In the genomic region with DNA sequence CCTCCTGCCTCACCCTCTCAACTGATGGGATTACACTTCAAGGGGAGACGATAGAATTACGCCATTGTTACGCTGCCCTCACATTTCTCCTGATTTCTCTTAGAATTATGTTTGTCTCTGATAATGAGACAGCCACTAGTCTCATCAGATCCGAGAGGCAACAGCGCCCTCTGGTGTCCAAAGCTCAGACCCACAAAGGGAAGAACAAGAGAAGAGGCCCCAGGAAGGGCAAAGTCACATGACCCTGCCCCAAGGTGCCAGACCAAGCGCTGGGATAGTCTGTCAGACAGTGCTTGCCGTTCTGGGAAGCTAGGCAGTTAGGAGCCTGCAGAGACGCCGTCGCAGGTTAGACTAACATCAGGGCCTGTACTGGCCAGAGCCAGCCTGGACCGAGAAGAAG, we compare ENCODE assay signal across 9 mouse cellular contexts. TPM values are rescaled to one million over a fixed set of nuclear protein-coding genes. Genes with fewer than 3 reads are reported as not detected.
DNase-seq lines count a peak whose midpoint lies in the region; ATAC-seq and TF ChIP-seq lines count a peak whose summit lies in the region.
"Had no signal": no experiment of that assay in that cellular context is flagged by ENCODE, and none has a peak within 500 bp of the region (broad histone marks: within the 10 kb centered on the region; RNA-seq: fewer than 3 reads in every experiment).

No protein-coding gene starts in this region.

- 4% methylated on average over 11 of the region's 11 CpGs for WGBS in forebrain, embryonic 11.5 days
- 2% methylated on average over 11 of the region's 11 CpGs for WGBS in heart, embryonic 16.5 days
- WGBS in liver, embryonic 14.5 days (ENCODE audit: insufficient replicate concordance): 3% methylated on average over 11 of the region's 11 CpGs
- 3% methylated on average over 11 of the region's 11 CpGs for WGBS in neural tube, embryonic 11.5 days
- WGBS in stomach, embryonic 16.5 days: 3% methylated on average over 11 of the region's 11 CpGs

- H3K36me3 ChIP-seq in CH12.LX (replicated peaks in 1 of 2; ENCODE audit: control insufficient read depth in 1 of 2, insufficient read depth in 1 of 2, low read length in 1 of 2): no peaks in the 10 kb centered on the region
- H3K36me3 ChIP-seq in forebrain, embryonic 11.5 days (ENCODE audit: control insufficient read depth, insufficient read depth, low read length): no peaks in the 10 kb centered on the region
- H3K36me3 ChIP-seq in heart, embryonic 16.5 days (ENCODE audit: control insufficient read depth, insufficient read depth): no peaks in the 10 kb centered on the region
- no peaks in the 10 kb centered on the region for H3K36me3 ChIP-seq in liver, embryonic 14.5 days (replicated peaks; ENCODE audit: control insufficient read depth, insufficient read depth, low read depth)
- H3K36me3 ChIP-seq in neural tube, embryonic 11.5 days (ENCODE audit: control insufficient read depth, insufficient read depth, low read length): no peaks in the 10 kb centered on the region
- H3K36me3 ChIP-seq in stomach, embryonic 16.5 days (ENCODE audit: control insufficient read depth, insufficient read depth, low read length): no peaks in the 10 kb centered on the region

- H3K4me1 ChIP-seq in CH12.LX (ENCODE audit: control insufficient read depth in 1 of 2, insufficient read depth in 2 of 2): peaks cover 9 to 43% of the 10 kb centered on the region in 2 experiments
- H3K4me1 ChIP-seq in forebrain, embryonic 11.5 days (replicated peaks; ENCODE audit: control insufficient read depth, insufficient read depth, low read length): peaks cover 4% of the 10 kb centered on the region; the same call in 1 of the 2 replicates
- H3K4me1 ChIP-seq in heart, embryonic 16.5 days (ENCODE audit: control insufficient read depth, insufficient read depth, low read length): peaks cover 4% of the 10 kb centered on the region; the same call in 1 of the 2 replicates
- H3K4me1 ChIP-seq in liver, embryonic 14.5 days (replicated peaks; ENCODE audit: control insufficient read depth in 2 of 2, insufficient read depth in 2 of 2, low read length in 1 of 2): peaks cover 8 to 19% of the 10 kb centered on the region in 2 experiments
- peaks cover 5% of the 10 kb centered on the region for H3K4me1 ChIP-seq in neural tube, embryonic 11.5 days (ENCODE audit: control insufficient read depth, insufficient read depth, low read length)
- H3K4me1 ChIP-seq in stomach, embryonic 16.5 days (ENCODE audit: control insufficient read depth, insufficient read depth, low read length): peaks cover 13% of the 10 kb centered on the region

- dilution Hi-C loops in CH12.LX (cut with MboI; ENCODE audit: extremely low pct_ligation_motif_present, extremely low pct_unique_long_range_greater_than_20kb, low sequenced_read_pairs): no loop called here

- TF ChIP-seq POLR2A in CH12.LX (IDR thresholded peaks at IDR 0.05; ENCODE audit: low read depth, low read length): peak; percentile 65

- H3K27me3 ChIP-seq in CH12.LX (replicated peaks): no peaks in the 10 kb centered on the region
- 0 out of 2 replicates have a peak, but pooled peaks cover 3% of the 10 kb centered on the region for H3K27me3 ChIP-seq in forebrain, embryonic 11.5 days (ENCODE audit: control insufficient read depth, insufficient read depth, low read length)
- peaks cover 4% of the 10 kb centered on the region; the same call in 1 of the 2 replicates for H3K27me3 ChIP-seq in heart, embryonic 16.5 days (ENCODE audit: control insufficient read depth, insufficient read depth, low read length)
- no peaks in the 10 kb centered on the region for H3K27me3 ChIP-seq in liver, embryonic 14.5 days (ENCODE audit: control insufficient read depth, insufficient read depth, low read length)
- H3K27me3 ChIP-seq in neural tube, embryonic 11.5 days (ENCODE audit: control insufficient read depth, insufficient read depth, low read length): no peaks in the 10 kb centered on the region
- H3K27me3 ChIP-seq in stomach, embryonic 16.5 days (ENCODE audit: control insufficient read depth, insufficient read depth, low read length): no peaks in the 10 kb centered on the region

- H3K9ac ChIP-seq in CH12.LX (ENCODE audit: insufficient read depth, low read depth): 0 out of 2 replicates have a peak overlapping the region, but pooled peaks have one; percentile 7
- peak overlapping the region; percentile 39 for H3K9ac ChIP-seq in forebrain, embryonic 11.5 days (ENCODE audit: low read length)
- peak overlapping the region; percentile 49 for H3K9ac ChIP-seq in heart, embryonic 16.5 days (ENCODE audit: low read length)
- no peak overlapping the region for H3K9ac ChIP-seq in liver, embryonic 14.5 days (replicated peaks)
- peak overlapping the region; percentile 41 for H3K9ac ChIP-seq in neural tube, embryonic 11.5 days (ENCODE audit: low read length)
- H3K9ac ChIP-seq in stomach, embryonic 16.5 days (ENCODE audit: low read length): peak overlapping the region; percentile 56

- H3K9me3 ChIP-seq in CH12.LX (replicated peaks; ENCODE audit: low read length): peaks cover 2% of the 10 kb centered on the region
- no peaks in the 10 kb centered on the region for H3K9me3 ChIP-seq in forebrain, embryonic 11.5 days (ENCODE audit: control insufficient read depth, low read length)
- no peaks in the 10 kb centered on the region for H3K9me3 ChIP-seq in heart, embryonic 16.5 days (replicated peaks; ENCODE audit: control insufficient read depth, low read length)
- no peaks in the 10 kb centered on the region for H3K9me3 ChIP-seq in liver, embryonic 14.5 days (ENCODE audit: control insufficient read depth, low read length)
- H3K9me3 ChIP-seq in neural tube, embryonic 11.5 days (ENCODE audit: control insufficient read depth, low read length): no peaks in the 10 kb centered on the region
- H3K9me3 ChIP-seq in stomach, embryonic 16.5 days (replicated peaks; ENCODE audit: control insufficient read depth, low read length): no peaks in the 10 kb centered on the region

- peak; percentile 97 for DNase-seq in CH12.LX (ENCODE audit: extremely low read depth)
- DNase-seq in c-Kit-positive CD71-positive TER-119-negative erythroid progenitor cells, embryonic 14.5 days (ENCODE audit: low read depth): peak; percentile 98
- DNase-seq in forebrain, embryonic 11.5 days (ENCODE audit: low spot score): peak; percentile 96
- peak; percentile 93 to 98 for DNase-seq in kidney, postnatal 25 days
- DNase-seq in liver, embryonic 14.5 days (ENCODE audit: low read depth in 3 of 3, low spot score in 3 of 3): peak; percentile 85 to 90 (median 88)
- peak; percentile 95 for DNase-seq in neural tube, embryonic 11.5 days (ENCODE audit: low spot score)

- in situ Hi-C loops in CH12.LX (cut with MboI; ENCODE audit: low pct_ligation_motif_present, low pct_unique_long_range_greater_than_20kb, low sequenced_read_pairs): loop anchor here (5.0 to 10.0 kb wide), 2 partner anchors 63 to 339 kb away; no protein-coding TSS in a partner anchor

- peak overlapping the region; percentile 52 for H3K4me2 ChIP-seq in CH12.LX (ENCODE audit: insufficient read depth, low read depth, poor library complexity, severe bottlenecking)
- H3K4me2 ChIP-seq in forebrain, embryonic 11.5 days (ENCODE audit: low read depth, low read length, severe bottlenecking): peak overlapping the region; percentile 38
- H3K4me2 ChIP-seq in heart, embryonic 16.5 days (ENCODE audit: low read depth, low read length): peak overlapping the region; percentile 55
- peak overlapping the region; percentile 44 for H3K4me2 ChIP-seq in liver, embryonic 14.5 days (ENCODE audit: low read depth)
- H3K4me2 ChIP-seq in neural tube, embryonic 11.5 days (ENCODE audit: low read depth): peak overlapping the region; percentile 13; the same call in 1 of the 2 replicates
- peak overlapping the region; percentile 48 for H3K4me2 ChIP-seq in stomach, embryonic 16.5 days (ENCODE audit: low read depth, low read length)

- peak overlapping the region in 2 of 3 experiments; percentile 9 to 10 for H3K4me3 ChIP-seq in CH12.LX (replicated peaks in 1 of 3; ENCODE audit: low read depth in 2 of 3, low read length in 2 of 3, poor library complexity in 1 of 3)
- no peak overlapping the region for H3K4me3 ChIP-seq in forebrain, embryonic 11.5 days (ENCODE audit: low read depth, low read length)
- peak overlapping the region; percentile 14 for H3K4me3 ChIP-seq in heart, embryonic 16.5 days (ENCODE audit: low read length)
- H3K4me3 ChIP-seq in liver, embryonic 14.5 days (ENCODE audit: insufficient read depth in 1 of 2, low read depth in 2 of 2, low read length in 2 of 2): no peak overlapping the region
- no peak overlapping the region for H3K4me3 ChIP-seq in neural tube, embryonic 11.5 days (ENCODE audit: low read depth, low read length)
- peak overlapping the region; percentile 19; the same call in 1 of the 2 replicates for H3K4me3 ChIP-seq in stomach, embryonic 16.5 days (replicated peaks; ENCODE audit: low read length)

- no peak for TF ChIP-seq EP300 in CH12.LX (IDR thresholded peaks at IDR 0.05; ENCODE audit: low read length)
- no peak for TF ChIP-seq EP300 in liver, embryonic 14.5 days (IDR thresholded peaks at IDR 0.05; ENCODE audit: low read depth)

- TF ChIP-seq RAD21 in CH12.LX (IDR thresholded peaks at IDR 0.05; ENCODE audit: low read depth, low read length): no peak; the same call in none of the 2 replicates

- no peak overlapping the region for H3K27ac ChIP-seq in CH12.LX (ENCODE audit: insufficient read depth, low read depth)
- H3K27ac ChIP-seq in forebrain, embryonic 11.5 days (ENCODE audit: low read depth, low read length): no peak overlapping the region
- no peak overlapping the region for H3K27ac ChIP-seq in heart, embryonic 16.5 days (ENCODE audit: low read length)
- no peak overlapping the region for H3K27ac ChIP-seq in liver, embryonic 14.5 days
- H3K27ac ChIP-seq in neural tube, embryonic 11.5 days (ENCODE audit: low read depth, low read length): no peak overlapping the region
- H3K27ac ChIP-seq in stomach, embryonic 16.5 days (ENCODE audit: low read length): no peak overlapping the region
- H3K27ac ChIP-seq: macrophage had no signal

- peak; percentile 39 to 98; a peak in 3 of 4 replicates for TF ChIP-seq CTCF in CH12.LX (conservative IDR thresholded peaks at IDR 0.05 in 1 of 2, IDR thresholded peaks at IDR 0.05 in 1 of 2; ENCODE audit: low read depth in 2 of 2, low read length in 2 of 2)
- peak; percentile 95 for TF ChIP-seq CTCF in liver, embryonic 14.5 days (IDR thresholded peaks at IDR 0.05; ENCODE audit: low read depth)

- peak; percentile 80 for ATAC-seq in forebrain, embryonic 11.5 days (replicated peaks; ENCODE audit: low FRiP score)
- ATAC-seq in heart, embryonic 16.5 days (replicated peaks; ENCODE audit: extremely low read depth, insufficient read depth, low FRiP score): peak; percentile 63
- ATAC-seq in liver, embryonic 14.5 days (ENCODE audit: insufficient read depth): peak; percentile 59
- ATAC-seq in neural tube, embryonic 11.5 days (ENCODE audit: insufficient read depth, low FRiP score, low TSS enrichment): peak; percentile 72
- peak; percentile 75 for ATAC-seq in stomach, embryonic 16.5 days (ENCODE audit: insufficient read depth, low FRiP score)

- no peaks in the 10 kb centered on the region for H3K79me2 ChIP-seq in CH12.LX (replicated peaks; ENCODE audit: control insufficient read depth, extremely low read depth, insufficient read depth, poor library complexity, severe bottlenecking)

RNA-seq across cellular contexts. Expression of a gene that starts 2.3 kb away (rescaled TPM):
- total RNA-seq in CH12.LX (2012; rRNA removed) (111 and 122 TPM in 2 replicates), CH12.LX (2014; rRNA removed) (111 and 125 TPM in 2 replicates)
- polyA plus RNA-seq in CH12.LX (2012; ENCODE audit: insufficient read length, low read depth): 139 and 153 TPM in 2 replicates
- polyA plus RNA-seq in forebrain, embryonic 11.5 days (2014; fragmentation: Nextera tagmentation; extraction: Ambion mirVana): 32.9 and 39.5 TPM in 2 replicates
- 20.4 and 29.9 TPM in 2 replicates for polyA plus RNA-seq in heart, embryonic 16.5 days (2015; fragmentation: Nextera tagmentation; extraction: Ambion mirVana)
- 22.7 and 26.3 TPM in 2 replicates for polyA plus RNA-seq in liver, embryonic 14.5 days (2012; rRNA removed)
- polyA plus RNA-seq in liver, embryonic 14.5 days (2014; fragmentation: Nextera tagmentation; extraction: Ambion mirVana): 11.1 and 13.8 TPM in 2 replicates
- 29.9 and 35.2 TPM in 2 replicates for polyA plus RNA-seq in neural tube, embryonic 11.5 days (2014; fragmentation: Nextera tagmentation; extraction: Ambion mirVana)
- 26.6 and 27.9 TPM in 2 replicates for polyA plus RNA-seq in stomach, embryonic 16.5 days (2015; fragmentation: Nextera tagmentation; extraction: Ambion mirVana)

RNA-seq across cellular contexts. Expression of a gene that starts 27.8 kb away (rescaled TPM):
- total RNA-seq in CH12.LX (2012; rRNA removed): not detected in 2 replicates
- not detected in 2 replicates for total RNA-seq in CH12.LX (2014; rRNA removed)
- not detected in 2 replicates for polyA plus RNA-seq in CH12.LX (2012; ENCODE audit: insufficient read length, low read depth)
- polyA plus RNA-seq in forebrain, embryonic 11.5 days (2014; fragmentation: Nextera tagmentation; extraction: Ambion mirVana): not detected in 2 replicates
- polyA plus RNA-seq in heart, embryonic 16.5 days (2015; fragmentation: Nextera tagmentation; extraction: Ambion mirVana): 0.07 TPM in 1 of 2 replicates, not detected in the other
- 0.06 and 0.11 TPM in 2 replicates for polyA plus RNA-seq in liver, embryonic 14.5 days (2012; rRNA removed)
- 0.11 and 0.18 TPM in 2 replicates for polyA plus RNA-seq in liver, embryonic 14.5 days (2014; fragmentation: Nextera tagmentation; extraction: Ambion mirVana)
- not detected in 2 replicates for polyA plus RNA-seq in neural tube, embryonic 11.5 days (2014; fragmentation: Nextera tagmentation; extraction: Ambion mirVana)
- not detected in 2 replicates for polyA plus RNA-seq in stomach, embryonic 16.5 days (2015; fragmentation: Nextera tagmentation; extraction: Ambion mirVana)
- polyA plus RNA-seq: macrophage had no signal

RNA-seq across cellular contexts. Expression of a gene that starts 32.0 kb away (rescaled TPM):
- total RNA-seq in CH12.LX (2012; rRNA removed): 0.08 and 0.13 TPM in 2 replicates
- total RNA-seq in CH12.LX (2014; rRNA removed): 0.11 and 0.19 TPM in 2 replicates
- not detected in 2 replicates for polyA plus RNA-seq in CH12.LX (2012; ENCODE audit: insufficient read length, low read depth)
- not detected in 2 replicates for polyA plus RNA-seq in forebrain, embryonic 11.5 days (2014; fragmentation: Nextera tagmentation; extraction: Ambion mirVana)
- polyA plus RNA-seq in heart, embryonic 16.5 days (2015; fragmentation: Nextera tagmentation; extraction: Ambion mirVana): not detected in 2 replicates
- 0.13 and 0.15 TPM in 2 replicates for polyA plus RNA-seq in liver, embryonic 14.5 days (2012; rRNA removed)
- polyA plus RNA-seq in liver, embryonic 14.5 days (2014; fragmentation: Nextera tagmentation; extraction: Ambion mirVana): not detected in 2 replicates
- polyA plus RNA-seq in neural tube, embryonic 11.5 days (2014; fragmentation: Nextera tagmentation; extraction: Ambion mirVana): not detected in 2 replicates
- 0.05 TPM in 1 of 2 replicates, not detected in the other for polyA plus RNA-seq in stomach, embryonic 16.5 days (2015; fragmentation: Nextera tagmentation; extraction: Ambion mirVana)
- polyA plus RNA-seq: macrophage had no signal

RNA-seq across cellular contexts. Expression of a gene that starts 35.2 kb away (rescaled TPM):
- 0.08 TPM in 1 of 2 replicates, not detected in the other for total RNA-seq in CH12.LX (2012; rRNA removed)
- not detected in 2 replicates for total RNA-seq in CH12.LX (2014; rRNA removed)
- polyA plus RNA-seq in CH12.LX (2012; ENCODE audit: insufficient read length, low read depth): 0.19 and 0.29 TPM in 2 replicates
- not detected in 2 replicates for polyA plus RNA-seq in forebrain, embryonic 11.5 days (2014; fragmentation: Nextera tagmentation; extraction: Ambion mirVana)
- 0.11 TPM in 1 of 2 replicates, not detected in the other for polyA plus RNA-seq in heart, embryonic 16.5 days (2015; fragmentation: Nextera tagmentation; extraction: Ambion mirVana)
- not detected in 2 replicates for polyA plus RNA-seq in liver, embryonic 14.5 days (2012; rRNA removed)
- polyA plus RNA-seq in liver, embryonic 14.5 days (2014; fragmentation: Nextera tagmentation; extraction: Ambion mirVana): not detected in 2 replicates
- polyA plus RNA-seq in neural tube, embryonic 11.5 days (2014; fragmentation: Nextera tagmentation; extraction: Ambion mirVana): not detected in 2 replicates
- polyA plus RNA-seq in stomach, embryonic 16.5 days (2015; fragmentation: Nextera tagmentation; extraction: Ambion mirVana): not detected in 2 replicates
- polyA plus RNA-seq: macrophage had no signal

RNA-seq across cellular contexts. Expression of a gene that starts 49.7 kb away (rescaled TPM):
- not detected in 2 replicates for total RNA-seq in CH12.LX (2012; rRNA removed)
- total RNA-seq in CH12.LX (2014; rRNA removed): not detected in 2 replicates
- 0.09 TPM in 1 of 2 replicates, not detected in the other for polyA plus RNA-seq in CH12.LX (2012; ENCODE audit: insufficient read length, low read depth)
- 0.15 TPM in 1 of 2 replicates, not detected in the other for polyA plus RNA-seq in forebrain, embryonic 11.5 days (2014; fragmentation: Nextera tagmentation; extraction: Ambion mirVana)
- not detected in 2 replicates for polyA plus RNA-seq in heart, embryonic 16.5 days (2015; fragmentation: Nextera tagmentation; extraction: Ambion mirVana)
- not detected in 2 replicates for polyA plus RNA-seq in liver, embryonic 14.5 days (2012; rRNA removed)
- polyA plus RNA-seq in liver, embryonic 14.5 days (2014; fragmentation: Nextera tagmentation; extraction: Ambion mirVana): not detected in 2 replicates
- 0.42 TPM in 1 of 2 replicates, not detected in the other for polyA plus RNA-seq in neural tube, embryonic 11.5 days (2014; fragmentation: Nextera tagmentation; extraction: Ambion mirVana)
- not detected in 2 replicates for polyA plus RNA-seq in stomach, embryonic 16.5 days (2015; fragmentation: Nextera tagmentation; extraction: Ambion mirVana)
- polyA plus RNA-seq: macrophage had no signal

Comparison
In these comparisons a context has a peak if more than half of its experiments do, and no peak if none do; other contexts are left out.
1. H3K4me3 ChIP-seq: peak in CH12.LX (2 of 3), heart, embryonic 16.5 days (single experiment) and stomach, embryonic 16.5 days (single experiment); none in forebrain, embryonic 11.5 days (single experiment), liver, embryonic 14.5 days (0 of 2) and neural tube, embryonic 11.5 days (single experiment).
2. Peak in every context shown above with its lines, with median percentiles within 50 percentile points of each other: DNase-seq, H3K4me2 ChIP-seq and ATAC-seq.